Mouse (Mus musculus): ENCODE results near the gene Fam19a5. TPM values are rescaled to one million over a fixed set of nuclear protein-coding genes. Genes with fewer than 3 reads are reported as not detected.

Gene Fam19a5
- total RNA-seq, 4 experiments from 2014 or later: 96.5 to 107 (median 105) TPM

DNA sequence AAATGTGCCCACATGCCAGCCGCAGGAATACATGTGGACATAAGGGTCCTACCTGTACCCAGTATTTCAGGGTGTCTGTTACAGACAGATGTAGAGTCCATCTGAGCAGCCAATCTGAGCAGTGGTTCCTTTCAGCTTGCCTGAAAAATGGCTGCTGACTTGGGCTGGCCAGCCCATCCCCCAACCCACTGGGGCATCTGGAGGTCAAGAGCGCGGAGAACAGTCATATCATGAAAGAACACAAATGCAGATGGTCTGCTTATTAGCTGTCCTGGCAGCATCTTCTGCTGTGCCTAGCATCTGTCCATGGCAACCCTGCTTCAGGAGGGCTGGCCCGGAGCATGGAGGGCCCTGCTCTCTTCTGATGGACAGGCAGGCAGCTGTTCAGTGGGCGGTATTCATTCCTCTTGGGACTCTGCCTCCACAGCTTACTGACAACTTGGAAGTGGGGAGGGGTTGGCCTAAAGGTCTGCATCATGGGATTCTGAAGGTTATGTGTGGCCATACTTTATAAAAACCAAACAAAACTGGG is 179.4 kb downstream of the Fam19a5 start:
- DNase-seq (ENCODE audit: low spot score in 2 of 2): no peak

DNA sequence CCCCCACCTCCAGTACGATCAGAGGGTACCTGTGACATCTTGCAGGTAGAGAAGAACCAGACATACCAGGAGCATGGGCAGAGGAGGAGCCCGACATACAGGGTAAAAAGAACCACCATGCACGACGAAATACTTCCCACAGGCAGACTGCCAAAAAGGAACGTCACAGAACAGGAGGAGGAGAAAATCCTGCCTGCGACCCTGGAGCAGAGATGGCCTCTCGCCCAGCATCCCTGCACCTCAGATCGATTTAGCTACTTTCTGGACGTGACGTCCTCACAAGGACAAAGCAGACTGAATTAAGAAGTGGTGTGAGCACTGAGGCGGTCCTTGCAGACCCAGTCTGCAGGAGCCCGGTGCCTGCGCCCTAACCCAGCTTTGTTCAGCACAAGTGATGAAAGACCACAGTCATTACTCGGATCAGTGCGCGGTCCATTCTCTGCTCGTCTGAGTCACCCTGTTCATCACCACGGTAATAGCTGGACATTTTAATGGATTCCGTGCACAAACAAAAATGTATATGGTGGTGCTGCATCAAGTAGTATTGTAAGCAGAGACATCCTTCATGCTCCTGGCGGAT is 182.6 kb downstream of the Fam19a5 start:
- DNase-seq (ENCODE audit: low spot score in 2 of 2): no peak

DNA sequence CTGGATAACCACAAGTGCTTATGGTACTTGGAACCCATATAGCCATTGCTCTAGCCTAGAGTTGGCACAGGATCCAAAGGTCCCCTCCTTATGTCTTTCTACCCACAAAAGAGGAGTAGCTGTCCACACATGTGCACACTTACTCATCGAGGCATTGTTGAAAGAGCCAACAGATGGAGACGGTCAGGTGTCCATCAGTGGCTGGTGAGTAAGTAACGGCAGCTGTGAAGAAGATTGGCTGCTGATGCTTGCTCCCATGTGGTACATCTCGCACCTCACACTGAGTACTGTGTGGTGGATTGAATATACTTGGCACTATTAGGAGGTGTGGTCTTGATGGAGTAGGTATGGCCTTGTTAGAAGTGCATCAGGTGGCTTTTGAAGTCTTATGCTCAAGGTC is 192.2 kb downstream of the Fam19a5 start:
- DNase-seq (ENCODE audit: low spot score in 2 of 2): no peak

DNA sequence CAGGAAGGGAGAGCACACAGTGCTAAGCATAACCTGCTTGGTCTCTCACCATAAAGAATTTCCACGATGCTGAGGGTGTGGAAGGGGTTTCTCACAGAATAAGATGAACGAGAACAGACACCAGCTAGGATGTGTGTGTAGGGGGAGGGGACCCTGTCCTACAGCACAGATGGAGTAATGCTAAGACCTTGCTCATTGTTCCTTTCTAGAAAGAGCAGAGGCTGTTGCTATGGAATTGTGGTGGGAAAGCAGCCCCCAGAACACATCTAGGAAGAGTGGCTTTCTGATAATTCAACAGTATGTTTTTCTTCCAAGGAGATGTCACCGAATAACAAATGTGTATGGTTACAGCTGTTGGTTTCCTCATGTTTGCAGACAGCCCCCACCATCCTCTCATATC is 211.4 kb downstream of the Fam19a5 start:
- DNase-seq (ENCODE audit: low spot score in 2 of 2): no peak

DNA sequence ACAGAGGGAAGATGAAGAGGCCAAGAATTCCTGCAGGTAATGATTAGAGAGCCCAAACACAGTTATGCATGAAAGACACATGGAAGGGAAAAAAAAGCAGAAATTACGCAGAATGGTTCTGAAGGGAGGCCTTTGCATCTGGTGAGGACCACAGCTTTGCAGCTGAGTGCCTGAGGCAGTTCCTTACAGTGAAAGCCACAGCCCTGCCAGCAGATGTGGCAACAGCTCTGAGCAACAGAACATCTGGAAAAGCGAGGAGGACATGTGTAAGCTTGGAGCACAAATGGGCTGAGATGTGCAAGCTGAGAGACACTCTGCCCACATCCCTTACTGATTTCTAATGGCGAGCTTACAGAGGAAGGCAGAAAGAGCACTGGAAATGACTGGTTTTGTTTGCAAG is 221.8 kb downstream of the Fam19a5 start:
- no peak for DNase-seq (ENCODE audit: low spot score in 2 of 2)

DNA sequence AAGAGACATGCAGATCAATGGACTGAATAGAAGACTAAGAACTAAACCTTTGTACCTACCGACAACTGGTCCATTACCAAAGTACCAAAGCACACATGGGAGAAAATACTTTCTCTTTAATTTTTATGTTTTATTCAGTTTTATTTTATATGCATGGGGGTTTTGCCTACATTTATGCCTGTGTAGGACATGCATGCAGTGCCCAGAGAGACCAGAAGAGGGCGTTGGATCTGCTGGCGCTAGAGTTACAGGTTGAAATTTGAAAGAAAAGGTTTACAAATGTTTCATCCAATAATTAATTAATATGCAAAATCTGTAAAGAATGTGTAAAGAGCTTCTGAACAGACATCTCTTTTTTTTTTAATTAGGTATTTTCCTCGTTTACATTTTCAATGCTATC is 229.9 kb downstream of the Fam19a5 start:
- DNase-seq (ENCODE audit: low spot score in 2 of 2): no peak

DNA sequence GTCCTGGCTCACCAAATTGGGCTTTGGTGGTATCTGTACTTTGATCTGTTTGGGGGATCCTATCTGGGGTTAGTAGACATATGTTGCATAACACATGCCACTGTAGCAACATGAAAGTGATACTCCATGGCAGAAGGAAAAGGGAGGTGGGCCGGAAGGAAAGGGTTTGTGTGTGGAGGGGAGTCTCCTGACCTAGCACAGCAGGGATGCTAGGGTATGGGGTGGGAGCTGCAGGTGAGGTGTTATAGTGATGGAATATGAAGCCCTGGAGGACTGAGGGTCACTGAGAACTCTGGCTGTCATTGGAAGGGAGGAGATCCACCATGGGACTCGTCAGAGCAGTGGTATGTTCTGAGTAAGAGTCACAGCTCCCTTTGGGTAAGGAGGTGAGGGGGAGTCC is 239.2 kb downstream of the Fam19a5 start:
- DNase-seq (ENCODE audit: low spot score in 2 of 2): no peak

DNA sequence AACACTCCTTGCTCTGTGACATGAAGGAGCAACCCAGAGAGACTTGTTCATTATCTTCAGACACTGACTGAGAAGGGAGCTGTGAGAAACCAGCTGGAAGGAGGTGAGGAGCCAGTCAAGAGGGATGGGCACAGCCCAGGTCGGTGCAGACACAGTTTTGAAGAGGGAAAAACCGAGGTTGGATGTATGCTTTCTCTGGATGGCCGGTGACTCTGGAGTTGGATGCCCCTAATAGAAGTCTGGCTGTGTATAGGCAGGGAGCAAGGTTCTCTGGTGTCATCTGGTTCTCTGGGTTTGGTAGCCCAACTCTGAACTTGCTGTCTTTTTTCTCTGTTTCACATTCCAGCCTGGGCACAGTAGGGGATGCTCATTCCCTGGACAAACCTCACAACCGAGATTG is 245.6 kb downstream of the Fam19a5 start:
- no peak for DNase-seq (ENCODE audit: low spot score in 2 of 2)

DNA sequence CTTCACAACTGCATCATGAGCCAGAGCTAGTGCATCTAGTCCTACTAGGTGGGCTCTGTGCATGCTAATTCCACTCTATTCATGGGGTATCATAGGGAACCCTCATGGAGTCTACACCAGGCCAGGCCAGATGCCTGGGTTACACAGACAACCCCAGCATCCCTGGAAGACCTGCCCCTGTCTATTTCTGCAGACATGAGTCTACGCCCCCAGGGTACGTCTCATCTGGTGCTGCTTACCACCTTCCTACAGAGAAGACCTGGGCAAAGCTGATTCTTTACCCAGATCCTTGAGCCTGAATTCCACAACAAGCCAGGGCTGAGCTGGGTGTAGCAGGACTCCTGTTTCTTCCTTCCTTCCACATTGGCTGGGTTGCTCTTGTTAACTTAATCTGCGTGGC is 249.6 kb downstream of the Fam19a5 start:
- DNase-seq (ENCODE audit: low spot score in 2 of 2): no peak

DNA sequence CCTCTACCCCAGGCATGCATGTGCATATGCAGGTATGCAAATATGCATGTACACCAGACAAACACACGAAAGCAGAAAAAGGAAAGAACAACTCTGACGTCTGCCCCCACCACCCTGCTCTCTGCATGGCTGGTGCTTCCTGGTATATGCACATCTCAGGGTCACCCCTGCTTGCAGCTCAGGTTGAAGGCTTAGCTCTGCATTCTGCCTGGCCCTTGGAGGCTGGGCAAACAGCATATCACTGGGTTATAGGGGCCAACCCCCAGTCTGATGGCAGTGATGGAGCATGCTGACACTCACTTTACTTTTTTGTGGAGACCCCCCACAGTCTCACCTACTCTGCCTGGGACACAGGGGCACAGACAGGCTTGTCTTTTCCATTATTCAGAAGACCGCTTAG is 252.5 kb downstream of the Fam19a5 start:
- DNase-seq (ENCODE audit: low spot score in 2 of 2): no peak

Small RNA genes lying within 50 kb of the gene (microRNA-seq; reads per million reads assigned to microRNA genes)
- gene Mir6393: 0 reads per million in 2 experiments
